ENCODE assay signal across 19 mouse cellular contexts in the genomic region with DNA sequence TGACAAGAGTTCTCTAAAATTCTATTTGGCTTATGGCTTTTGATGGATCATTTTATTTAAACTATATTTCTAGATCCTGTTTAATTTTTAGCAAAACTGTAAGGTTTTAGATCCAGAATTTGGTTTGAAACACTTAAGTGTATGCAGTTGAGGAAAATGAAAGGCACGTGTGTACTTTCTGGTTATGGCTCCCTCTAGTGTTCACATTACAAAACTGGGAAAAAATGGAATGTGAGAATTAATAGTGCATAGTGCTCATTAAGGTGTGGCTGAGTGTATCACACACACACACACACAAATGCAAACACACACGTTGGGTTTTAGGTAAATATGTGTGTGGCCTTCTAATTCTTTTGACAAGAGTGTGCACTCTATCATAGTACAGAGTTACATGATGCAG.
DNase-seq lines count a peak whose midpoint lies in the region; ATAC-seq and TF ChIP-seq lines count a peak whose summit lies in the region.
"Had no signal": no experiment of that assay in that cellular context is flagged by ENCODE, and none has a peak within 500 bp of the region (broad histone marks: within the 10 kb centered on the region; RNA-seq: fewer than 3 reads in every experiment).

No protein-coding gene starts in this region.

- DNase-seq in kidney, postnatal 0 days (ENCODE audit: low spot score): no peak
- DNase-seq in kidney, postnatal 36 days: no peak
- peak; percentile 25 for DNase-seq in retina, embryonic 14.5 days (ENCODE audit: low spot score)
- no peak for DNase-seq in retina, postnatal 1 day
- peak; percentile 6 for DNase-seq in NIH3T3 (ENCODE audit: low read depth)
- DNase-seq in splenic B cell, adult 2 months (ENCODE audit: low read depth, low spot score): peak; percentile 15
- no peak for DNase-seq in spleen, postnatal 14 days (ENCODE audit: low spot score in 2 of 2)
- no peak for DNase-seq in spleen, adult 12 weeks (ENCODE audit: low spot score)
- DNase-seq: adrenal gland, postnatal 36 days; cerebellum, adult 9-11 months; heart, postnatal 10 days; kidney, adult 9 months; lung, postnatal 36 days; thymus, postnatal 25 days had no signal

- WGBS in kidney, postnatal 0 days: 78% methylated on average over 2 of the region's 2 CpGs

- TF ChIP-seq CTCF in kidney, postnatal 0 days (IDR thresholded peaks at IDR 0.05; ENCODE audit: low read depth): peak; percentile 47; the same call in 1 of the 2 replicates

- no peaks in the 10 kb centered on the region for H3K4me1 ChIP-seq in kidney, postnatal 0 days (replicated peaks; ENCODE audit: insufficient read depth, low read length)
- H3K4me1 ChIP-seq: hindbrain, embryonic 15.5 days; limb, embryonic 15.5 days; midbrain, embryonic 13.5 days; stomach, embryonic 15.5 days had no signal

- H3K9me3 ChIP-seq in kidney, postnatal 0 days (replicated peaks; ENCODE audit: low read length): no peaks in the 10 kb centered on the region
- H3K9me3 ChIP-seq: hindbrain, embryonic 15.5 days; limb, embryonic 15.5 days; midbrain, embryonic 13.5 days; stomach, embryonic 15.5 days had no signal

- H3K4me3 ChIP-seq in kidney, postnatal 0 days (replicated peaks; ENCODE audit: low read depth, low read length): no peak overlapping the region
- H3K4me3 ChIP-seq: hindbrain, embryonic 15.5 days; limb, embryonic 15.5 days; midbrain, embryonic 13.5 days; stomach, embryonic 15.5 days had no signal

- H3K9ac ChIP-seq in kidney, postnatal 0 days (ENCODE audit: low read depth, low read length): no peak overlapping the region
- H3K9ac ChIP-seq: hindbrain, embryonic 15.5 days; limb, embryonic 15.5 days; midbrain, embryonic 13.5 days; stomach, embryonic 15.5 days had no signal

- H3K4me2 ChIP-seq in kidney, postnatal 0 days (ENCODE audit: low read length): no peak overlapping the region
- H3K4me2 ChIP-seq: hindbrain, embryonic 15.5 days; limb, embryonic 15.5 days; midbrain, embryonic 13.5 days; stomach, embryonic 15.5 days had no signal

- H3K27ac ChIP-seq in kidney, postnatal 0 days: no peak overlapping the region
- H3K27ac ChIP-seq: hindbrain, embryonic 15.5 days; limb, embryonic 15.5 days; midbrain, embryonic 13.5 days; stomach, embryonic 15.5 days had no signal

- no peaks in the 10 kb centered on the region for H3K27me3 ChIP-seq in kidney, postnatal 0 days (ENCODE audit: insufficient read depth, low read length)
- no peaks in the 10 kb centered on the region for H3K27me3 ChIP-seq in splenic B cell, adult 2 months (ENCODE audit: control insufficient read depth, insufficient read depth, low read length, poor library complexity, severe bottlenecking)
- H3K27me3 ChIP-seq: hindbrain, embryonic 15.5 days; limb, embryonic 15.5 days; midbrain, embryonic 13.5 days; stomach, embryonic 15.5 days had no signal

- H3K36me3 ChIP-seq in kidney, postnatal 0 days (ENCODE audit: insufficient read depth, low read length): no peaks in the 10 kb centered on the region
- H3K36me3 ChIP-seq in splenic B cell, adult 2 months (ENCODE audit: control insufficient read depth, insufficient read depth, low read length, poor library complexity, severe bottlenecking): no peaks in the 10 kb centered on the region
- H3K36me3 ChIP-seq: hindbrain, embryonic 15.5 days; limb, embryonic 15.5 days; midbrain, embryonic 13.5 days; stomach, embryonic 15.5 days had no signal

- ATAC-seq in kidney, postnatal 0 days (replicated peaks; ENCODE audit: low FRiP score, low read depth): no peak
- ATAC-seq: forebrain, embryonic 14.5 days; midbrain, embryonic 13.5 days had no signal

Comparison
In these comparisons a context has a peak if more than half of its experiments do, and no peak if none do; other contexts are left out.
1. DNase-seq: peak in retina, embryonic 14.5 days (single experiment), NIH3T3 (single experiment) and splenic B cell, adult 2 months (single experiment); none in kidney, postnatal 0 days (single experiment), kidney, postnatal 36 days (0 of 2), retina, postnatal 1 day (single experiment), spleen, postnatal 14 days (0 of 2) and spleen, adult 12 weeks (single experiment).